Mouse (Mus musculus): ENCODE results near the gene BC053393.
"Not testable (repeated sequence)": the region's sequence is repeated elsewhere in the genome, so short reads cannot be mapped to it uniquely, and the experiment has no call there.

Gene BC053393

GRCm38 (mm10) chr11:46571327-46571726, at the start of gene BC053393:
BC053393 (plus strand) TSS chr11:46571536.
- no peak for DNase-seq

DNA sequence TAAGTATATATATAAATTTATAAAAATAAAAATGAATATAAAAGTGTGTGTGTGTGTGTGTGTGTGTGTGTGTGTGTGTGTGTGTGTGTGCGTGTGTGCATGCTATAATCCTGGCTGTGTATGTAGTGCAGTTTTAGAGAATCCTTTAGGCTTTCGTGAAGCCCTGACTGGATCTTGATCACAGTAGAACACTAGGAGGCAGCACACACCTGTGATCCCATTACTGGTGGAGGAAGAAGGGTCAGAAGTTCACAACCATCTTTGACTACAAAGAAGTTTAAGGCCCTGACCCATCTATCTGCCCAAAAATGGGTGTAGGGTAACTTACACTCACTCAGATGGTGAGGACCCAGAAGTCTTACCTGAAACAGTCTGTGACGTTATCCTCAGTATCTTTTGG, 48.6 kb upstream of the BC053393 start:
- peak; percentile 39 for DNase-seq

GRCm38 (mm10) chr11:46523912-46524311, 47.4 kb upstream of the BC053393 start, which contains the start of gene Gm12169:
Gm12169 (plus strand) TSS chr11:46524212.
- no peak for DNase-seq

DNA sequence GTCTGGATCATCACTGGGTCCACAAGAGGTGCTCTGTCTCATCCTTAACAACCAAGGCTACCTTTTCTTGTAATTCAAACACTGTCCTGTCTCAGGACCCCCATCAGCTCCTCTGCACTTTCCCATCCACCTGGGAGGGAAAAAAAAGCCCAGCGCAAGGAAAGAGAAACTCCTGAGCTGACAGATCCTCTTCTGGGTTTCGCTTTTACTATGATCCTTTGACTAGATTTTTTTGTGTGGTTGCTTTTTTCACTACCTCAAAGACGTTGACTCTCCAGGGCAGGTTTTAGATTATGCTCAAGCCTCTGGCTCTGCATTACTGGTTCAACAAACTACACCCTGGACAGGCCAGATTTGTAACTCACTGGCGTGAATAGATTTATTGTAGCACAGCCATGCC, 41.2 kb upstream of the BC053393 start:
- DNase-seq, result no peak

GRCm38 (mm10) chr11:46536978-46537377, 34.4 kb upstream of the BC053393 start:
- no peak for DNase-seq

GRCm38 (mm10) chr11:46543530-46543929, 27.8 kb upstream of the BC053393 start:
- DNase-seq, result no peak

DNA sequence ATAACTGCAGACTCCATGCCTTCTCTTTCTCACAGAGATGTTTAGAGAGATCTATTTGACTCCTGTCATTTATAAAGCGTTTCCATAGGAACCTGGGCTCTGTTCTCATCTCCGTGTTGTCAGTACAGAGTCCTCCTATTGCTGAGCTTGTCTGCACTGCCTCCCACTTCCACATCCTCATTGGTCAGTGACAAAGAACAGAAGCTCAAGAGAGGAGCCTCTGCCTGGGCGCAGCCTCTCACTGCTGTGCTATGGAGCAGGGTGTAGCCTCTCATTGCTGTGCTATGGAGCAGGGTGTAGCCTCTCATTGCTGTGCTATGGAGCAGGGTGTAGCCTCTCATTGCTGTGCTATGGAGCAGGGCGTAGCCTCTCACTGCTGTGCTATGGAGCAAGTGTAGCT, 21.6 kb upstream of the BC053393 start:
- no peak for DNase-seq

DNA sequence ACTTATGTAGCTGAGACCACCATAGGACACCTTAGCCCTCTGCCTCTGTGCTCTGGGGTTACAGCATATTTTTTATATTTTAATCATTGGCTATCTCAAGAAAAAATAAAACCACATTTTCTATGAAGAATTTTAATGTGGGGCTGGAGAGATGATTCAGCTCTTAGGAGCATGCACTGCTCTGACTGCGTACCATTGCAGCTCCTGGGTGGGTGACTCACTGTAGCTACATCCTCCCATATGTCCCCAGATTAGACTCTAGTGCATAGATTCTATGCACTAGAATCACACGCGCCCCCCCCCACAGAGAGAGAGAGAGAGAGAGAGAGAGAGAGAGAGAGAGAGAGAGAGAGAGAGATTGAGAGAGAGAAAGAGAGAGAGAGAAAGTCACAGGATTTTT, 18.6 kb upstream of the BC053393 start:
- DNase-seq, result no peak

DNA sequence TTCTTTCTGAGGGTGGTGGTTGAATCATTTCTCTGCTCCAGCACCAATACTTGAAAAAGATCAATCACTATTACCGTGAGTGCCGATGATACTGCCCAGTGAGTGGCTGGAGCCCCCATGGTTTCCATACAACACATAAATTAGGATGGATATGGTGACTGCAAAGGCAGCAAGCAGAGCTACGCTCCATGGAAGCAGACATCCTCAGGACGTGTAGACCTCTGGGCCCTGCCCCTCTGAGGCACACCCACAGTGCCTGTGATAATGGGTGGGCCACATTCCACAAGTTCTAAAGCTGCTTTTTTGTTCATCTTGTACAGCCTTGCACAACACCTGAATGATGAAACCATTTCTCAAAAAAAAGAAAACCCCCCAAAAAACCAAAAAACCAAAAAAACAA, 10.2 kb upstream of the BC053393 start:
- DNase-seq, result no peak

DNA sequence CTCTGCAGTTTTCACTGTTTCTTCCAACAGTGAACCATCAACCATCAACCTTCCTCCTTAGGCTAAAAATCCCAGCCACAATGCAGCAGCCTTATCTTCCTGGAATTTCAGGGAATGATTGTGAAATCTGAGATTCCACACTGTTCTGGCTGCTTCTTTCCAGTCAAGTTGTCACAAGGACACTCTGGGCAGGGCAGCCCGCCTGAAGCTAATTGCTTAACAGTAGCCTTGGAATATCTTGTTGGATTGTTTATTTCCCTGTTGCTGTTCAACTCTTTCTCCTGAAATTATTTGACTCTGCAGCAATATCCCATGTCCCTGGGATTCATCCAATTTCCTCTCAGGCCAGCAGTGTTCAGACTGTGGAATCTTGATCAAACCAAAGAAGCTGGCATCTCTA, 6.7 kb upstream of the BC053393 start:
- DNase-seq, result no peak

GRCm38 (mm10) chr11:46565967-46566366, 5.4 kb upstream of the BC053393 start:
- no peak for DNase-seq

GRCm38 (mm10) chr11:46569107-46569506, 2.2 kb upstream of the BC053393 start:
- no peak for DNase-seq

GRCm38 (mm10) chr11:46578771-46579281, 7.5 kb downstream of the BC053393 start:
- peak; percentile 54 for DNase-seq

DNA sequence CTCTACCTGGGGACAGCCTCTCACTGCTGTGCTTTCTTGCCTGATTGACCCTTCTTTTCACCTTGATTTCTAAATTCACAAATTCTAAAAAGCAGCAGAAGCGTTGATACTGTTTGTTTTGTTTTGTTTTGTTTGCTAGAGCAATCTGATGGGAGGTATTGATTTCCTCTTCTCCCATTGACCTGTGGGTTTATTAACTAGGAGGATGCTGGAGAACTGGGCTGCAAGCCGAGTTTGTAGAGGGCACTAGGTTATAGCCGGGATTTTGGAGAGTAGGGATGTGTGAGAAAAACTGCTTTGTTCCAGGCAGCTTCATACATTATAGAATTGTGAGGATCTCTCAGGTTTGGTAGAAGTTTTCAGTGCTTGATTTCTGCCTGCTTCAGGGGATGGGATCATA, 9.1 kb downstream of the BC053393 start:
- no peak for DNase-seq

- no peak for DNase-seq
Observed at GRCm38 (mm10) chr11:46582741-46583140, 11.4 kb downstream of the BC053393 start.

DNA sequence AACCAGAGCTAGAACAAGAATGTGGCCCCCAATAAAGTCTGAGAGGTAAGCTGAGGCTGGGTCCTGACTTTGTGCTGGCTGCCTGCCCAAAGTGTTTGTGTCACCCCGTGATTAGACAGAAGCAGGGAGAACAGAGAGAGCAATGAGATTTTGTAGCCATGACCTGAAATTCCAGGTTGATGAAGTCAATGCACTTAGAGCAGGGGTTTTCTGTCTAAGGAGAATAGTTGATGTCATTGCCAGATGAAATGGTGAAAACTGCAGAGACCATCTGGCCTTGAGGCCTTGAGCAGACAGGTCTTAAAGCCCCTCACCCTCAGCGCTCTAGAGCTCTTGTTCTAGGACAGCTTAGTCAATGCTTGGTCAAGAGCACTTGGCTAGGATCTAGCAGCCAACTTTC, 21.1 kb downstream of the BC053393 start:
- no peak for DNase-seq

DNA sequence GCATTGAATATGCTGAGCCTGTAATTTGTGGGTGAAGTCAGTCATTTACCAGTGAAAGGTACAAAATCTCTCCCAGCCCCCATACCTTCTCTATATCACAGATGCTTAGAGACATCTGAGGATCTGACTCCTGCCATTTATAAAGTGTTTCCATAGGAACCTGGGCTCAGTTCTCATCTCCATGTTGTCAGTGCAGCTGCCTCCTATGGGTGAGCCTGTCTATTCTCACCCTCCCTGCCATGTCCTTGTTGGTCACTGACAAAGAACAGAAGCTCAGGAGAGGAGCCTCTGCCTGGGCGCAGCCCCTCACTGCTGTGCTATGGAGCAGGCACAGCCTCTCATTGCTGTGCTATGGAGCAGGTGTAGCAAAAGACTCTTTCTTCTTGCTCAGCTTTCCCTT, 48.6 kb downstream of the BC053393 start:
- no peak for DNase-seq

- no peak for DNase-seq
Observed at GRCm38 (mm10) chr11:46620414-46621168, 49.3 kb downstream of the BC053393 start.

GRCm38 (mm10) chr11:46629211-46629795, 58.0 kb downstream of the BC053393 start, which contains the start of gene Dppa1:
Dppa1 (minus strand) TSS chr11:46629261.
- DNase-seq, result no peak

- DNase-seq, result peak; percentile 53
Observed at GRCm38 (mm10) chr11:46631635-46632034, 60.3 kb downstream of the BC053393 start.

- not testable (repeated sequence) for DNase-seq
Observed at GRCm38 (mm10) chr11:46635516-46635915, 64.2 kb downstream of the BC053393 start.

DNA sequence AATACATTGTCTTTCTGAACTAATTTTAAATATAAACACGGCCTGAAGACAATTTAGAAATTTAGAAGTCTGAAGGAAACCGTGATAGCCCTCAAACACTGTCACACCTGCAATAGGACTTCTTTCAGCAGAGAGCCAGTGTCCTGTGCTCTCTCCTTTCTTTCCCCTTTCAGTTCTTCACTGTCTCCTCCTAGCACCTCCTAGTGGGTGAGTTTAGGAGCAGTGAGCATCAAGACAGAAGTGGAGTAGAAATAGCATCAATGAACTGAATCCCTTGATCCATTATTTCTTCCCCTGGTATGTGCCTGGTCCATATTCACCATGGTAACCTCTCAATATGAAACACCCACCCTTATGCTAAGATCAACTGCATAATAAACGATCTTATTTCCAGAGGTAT, 65.2 kb downstream of the BC053393 start:
- DNase-seq, result no peak
